Mouse (Mus musculus): ENCODE results near the gene Krt8. TPM values are rescaled to one million over a fixed set of nuclear protein-coding genes. Genes with fewer than 3 reads are reported as not detected.
A peak's percentile ranks its signal among the peaks of the same experiment; 100 is the strongest.

Gene Krt8
- total RNA-seq, 2 experiments from 2014 or later = 0.12 TPM

DNA sequence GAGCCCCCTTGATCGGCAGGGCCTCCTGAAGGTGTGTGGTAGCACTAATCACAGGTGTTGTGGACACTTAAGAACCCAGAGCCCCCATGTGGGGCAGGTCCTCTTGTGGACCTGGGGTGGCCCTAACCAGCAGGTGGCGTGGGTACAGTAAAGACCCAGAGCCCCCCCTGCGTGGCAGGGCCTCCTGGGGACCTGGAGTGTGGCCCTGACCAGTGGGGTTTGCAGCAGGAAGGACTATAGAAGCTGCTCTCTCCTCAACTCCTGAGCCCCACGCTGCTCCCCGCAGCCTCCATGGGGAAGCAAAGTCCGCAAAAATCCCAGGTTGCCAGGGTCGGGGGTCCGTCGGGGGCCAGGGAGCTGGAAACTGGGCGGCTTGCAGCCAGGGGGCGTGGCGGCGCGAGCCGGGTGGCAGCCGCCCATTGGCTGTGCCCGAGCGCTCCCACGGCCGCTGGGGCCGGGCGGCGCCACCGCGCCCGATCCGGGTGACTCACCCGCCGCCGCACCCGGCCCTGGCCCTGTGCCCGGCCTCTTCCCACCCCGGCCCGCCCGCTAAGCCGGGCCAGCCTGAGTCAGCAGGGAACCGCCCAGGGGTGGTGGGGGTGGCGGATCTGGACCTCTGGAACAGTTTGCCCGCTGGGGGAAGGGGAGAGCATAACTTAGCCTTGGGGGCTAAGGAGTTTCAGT is 27.1 kb downstream of the Krt8 start:
- ATAC-seq (replicated peaks; ENCODE audit: poor library complexity) = peak; percentile 59

DNA sequence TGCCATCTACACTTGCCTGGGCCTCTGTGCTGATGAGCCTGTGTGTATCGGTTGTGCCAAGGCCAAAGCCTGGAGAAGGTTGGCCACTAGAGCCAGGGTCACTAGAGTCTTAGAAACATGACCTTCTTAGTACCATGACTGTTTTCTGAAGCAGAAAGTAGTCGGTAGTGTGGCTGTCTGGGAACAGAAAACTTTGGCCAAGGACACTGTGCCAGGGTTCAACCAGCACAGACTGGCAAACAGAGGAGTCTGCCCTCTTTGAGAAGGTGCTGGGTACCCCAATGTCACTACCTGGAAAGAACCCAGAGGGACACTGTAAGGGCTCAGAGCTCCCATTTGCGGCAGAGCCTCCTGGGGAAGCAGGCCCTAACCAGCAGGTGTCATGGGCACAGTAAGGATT is 27.6 kb downstream of the Krt8 start:
- ATAC-seq (replicated peaks; ENCODE audit: poor library complexity) = no peak

GRCm38 (mm10) chr15:101976023-101976422 is 28.3 kb downstream of the Krt8 start:
- peak; percentile 26 for ATAC-seq (replicated peaks; ENCODE audit: poor library complexity)

DNA sequence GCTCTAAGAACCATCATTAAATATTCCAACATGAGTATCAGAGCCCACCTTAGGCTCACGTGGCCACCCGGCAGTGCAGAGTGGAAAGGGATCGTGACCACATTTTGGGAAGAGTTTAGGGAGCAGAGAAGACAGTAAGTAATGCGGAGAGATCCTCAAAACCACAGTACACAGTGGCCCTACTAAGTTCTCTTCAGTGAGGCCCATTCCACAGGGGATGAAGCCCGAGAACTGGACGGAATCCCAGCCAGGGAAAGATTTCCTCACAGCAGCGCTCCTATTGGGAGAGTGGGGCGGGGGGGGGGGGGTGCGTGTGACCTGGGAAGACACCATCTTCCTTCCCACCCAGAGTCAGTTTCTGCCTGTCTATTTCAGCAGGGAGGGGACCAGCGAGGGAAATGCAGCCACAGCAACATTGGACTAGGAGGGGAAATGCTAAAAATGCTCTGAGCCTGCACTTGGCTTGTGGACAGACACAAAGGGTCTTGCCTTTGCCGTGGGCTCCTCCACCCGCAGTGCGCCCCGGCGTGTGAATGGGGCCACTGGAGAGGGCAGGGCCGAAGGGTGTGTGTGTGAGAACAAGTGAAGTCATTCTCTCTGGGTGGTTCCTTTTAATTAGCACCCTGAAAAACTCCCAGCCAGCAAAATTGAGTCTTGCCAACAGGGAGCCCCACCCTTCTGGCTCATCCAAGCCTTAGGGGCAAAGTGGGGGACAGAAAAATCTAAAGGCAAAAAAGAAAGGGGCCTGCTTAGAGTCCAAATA is 30.0 kb downstream of the Krt8 start:
- ATAC-seq (replicated peaks; ENCODE audit: poor library complexity) = no peak

DNA sequence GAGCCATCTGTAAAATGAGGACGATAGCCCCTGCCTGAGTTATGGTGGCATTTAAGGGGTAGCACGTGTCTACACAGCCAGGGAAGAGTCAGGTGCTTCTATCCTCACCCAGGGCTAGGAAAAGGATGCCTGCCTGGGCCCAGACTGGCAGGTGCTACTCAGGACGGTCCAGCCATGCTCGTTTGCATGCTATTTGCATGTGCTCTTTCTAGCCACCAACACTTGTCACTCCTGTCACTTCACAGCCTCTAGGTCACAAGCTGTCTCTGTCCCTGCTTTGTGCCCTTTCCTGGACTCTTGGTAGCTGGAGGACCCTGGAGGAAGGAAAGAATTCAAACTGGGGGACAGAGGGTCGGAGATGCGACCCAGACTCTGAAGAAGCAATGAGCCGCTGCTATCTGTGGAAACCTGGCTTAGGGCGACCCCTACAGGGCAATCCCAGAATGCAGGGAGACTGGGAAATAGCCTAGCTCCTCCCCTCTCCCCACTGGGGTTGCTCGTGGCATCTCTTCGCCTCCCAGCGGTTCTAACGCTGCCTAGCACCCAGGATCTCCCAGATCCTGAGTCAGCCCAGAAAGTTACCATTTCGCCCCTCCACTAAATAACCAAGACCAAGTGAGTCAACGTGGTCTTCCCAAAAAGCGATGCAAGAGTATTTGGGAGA is 30.7 kb downstream of the Krt8 start:
- peak; percentile 81 for ATAC-seq (replicated peaks; ENCODE audit: poor library complexity)

GRCm38 (mm10) chr15:101970536-101970935 is 33.7 kb downstream of the Krt8 start:
- ATAC-seq (replicated peaks; ENCODE audit: poor library complexity) = no peak

GRCm38 (mm10) chr15:101966808-101967207 is 37.5 kb downstream of the Krt8 start:
- no peak for ATAC-seq (replicated peaks; ENCODE audit: poor library complexity)

DNA sequence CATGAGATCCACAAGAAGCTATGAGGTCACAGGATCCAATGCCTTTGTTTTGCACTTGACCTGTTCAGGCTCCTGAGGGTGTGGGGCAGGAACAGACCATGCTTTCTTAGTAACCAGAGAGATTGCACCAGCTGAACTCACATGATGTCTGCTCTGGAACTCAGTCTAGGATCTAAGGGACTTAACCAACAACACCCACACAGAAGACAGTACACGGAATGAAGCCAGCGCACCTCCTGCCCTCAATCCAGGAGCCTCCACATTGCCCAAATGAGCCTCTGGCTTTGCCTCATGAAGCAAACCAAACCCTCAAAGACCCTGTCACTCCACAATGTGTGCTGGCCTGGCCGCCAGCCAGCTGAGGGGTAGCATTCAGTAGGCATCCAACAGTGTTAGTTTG is 45.4 kb downstream of the Krt8 start:
- no peak for ATAC-seq (replicated peaks; ENCODE audit: poor library complexity)

DNA sequence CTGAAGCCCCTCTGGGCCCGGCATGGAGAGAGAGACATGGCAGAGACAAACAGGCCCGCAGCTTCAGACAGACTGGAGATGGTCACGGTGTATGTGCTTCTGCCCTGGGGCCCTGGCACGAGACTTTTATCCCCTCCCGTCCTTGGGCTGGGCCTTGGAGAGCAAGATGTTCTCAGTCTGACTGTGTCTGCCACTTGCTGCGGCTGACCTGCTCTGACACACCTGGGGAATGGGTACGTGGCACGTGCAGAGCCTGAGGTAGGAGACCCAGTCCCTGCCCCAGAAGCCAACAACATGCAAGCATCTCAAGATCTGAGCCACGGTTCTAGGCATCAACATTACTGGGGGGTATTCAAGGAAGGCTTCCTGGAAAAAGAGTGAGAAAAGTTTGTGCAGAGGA is 50.1 kb downstream of the Krt8 start, which contains the start of gene Krt78:
Gene Krt78, minus strand, starts transcription at position 101 of the 400 bp plus-strand sequence.
- no peak for ATAC-seq (replicated peaks; ENCODE audit: poor library complexity)

- no peak for ATAC-seq (replicated peaks; ENCODE audit: poor library complexity)
Measured at GRCm38 (mm10) chr15:101952733-101953474, 51.4 kb downstream of the Krt8 start.

Other genes starting within 250 kb of the Krt8 start
- gene Krt72, start 218.0 kb downstream of the Krt8 start, total RNA-seq (2015) = not detected in 2 replicates
- not detected in 2 replicates for gene Krt72, start 218.0 kb downstream of the Krt8 start, total RNA-seq (2017)
- not detected in 2 replicates for gene Krt73, start 202.1 kb downstream of the Krt8 start, total RNA-seq (2015)
- gene Krt73, start 202.1 kb downstream of the Krt8 start, total RNA-seq (2017) = not detected in 2 replicates
- gene Krt2, start 186.3 kb downstream of the Krt8 start, total RNA-seq (2015) = not detected in 2 replicates
- not detected in 2 replicates for gene Krt2, start 186.3 kb downstream of the Krt8 start, total RNA-seq (2017)
- gene Krt1, start 153.7 kb downstream of the Krt8 start, total RNA-seq (2015) = not detected in 2 replicates
- gene Krt1, start 153.7 kb downstream of the Krt8 start, total RNA-seq (2017) = not detected in 2 replicates
- not detected in 2 replicates for gene Krt77, start 134.8 kb downstream of the Krt8 start, total RNA-seq (2015)
- gene Krt77, start 134.8 kb downstream of the Krt8 start, total RNA-seq (2017) = not detected in 2 replicates
- gene Krt76, start 111.6 kb downstream of the Krt8 start, total RNA-seq (2015) = not detected in 2 replicates
- gene Krt76, start 111.6 kb downstream of the Krt8 start, total RNA-seq (2017) = not detected in 2 replicates
- gene Krt4, start 79.7 kb downstream of the Krt8 start, total RNA-seq (2015) = 0.52 TPM in 1 of 2 replicates, not detected in the other
- not detected in 2 replicates for gene Krt4, start 79.7 kb downstream of the Krt8 start, total RNA-seq (2017)
- gene Krt79, start 64.2 kb downstream of the Krt8 start, total RNA-seq (2015) = not detected in 2 replicates
- gene Krt79, start 64.2 kb downstream of the Krt8 start, total RNA-seq (2017) = not detected in 2 replicates
- gene Krt78, start 50.2 kb downstream of the Krt8 start, total RNA-seq (2015) = not detected in 2 replicates
- not detected in 2 replicates for gene Krt78, start 50.2 kb downstream of the Krt8 start, total RNA-seq (2017)
- gene Krt18, start 23.7 kb upstream of the Krt8 start, total RNA-seq (2015) = 7.9 and 11.8 TPM in 2 replicates
- 12.0 and 14.6 TPM in 2 replicates for gene Krt18, start 23.7 kb upstream of the Krt8 start, total RNA-seq (2017)
- 163 and 180 TPM in 2 replicates for gene Eif4b, start 69.3 kb upstream of the Krt8 start, total RNA-seq (2015)
- gene Eif4b, start 69.3 kb upstream of the Krt8 start, total RNA-seq (2017) = 394 and 459 TPM in 2 replicates
- gene Tns2, start 95.9 kb upstream of the Krt8 start, total RNA-seq (2015) = not detected in 2 replicates
- gene Tns2, start 95.9 kb upstream of the Krt8 start, total RNA-seq (2017) = not detected in 2 replicates
- 2.9 and 3.2 TPM in 2 replicates for gene Spryd3, start 131.8 kb upstream of the Krt8 start, total RNA-seq (2015)
- gene Spryd3, start 131.8 kb upstream of the Krt8 start, total RNA-seq (2017) = 11.5 and 17.9 TPM in 2 replicates
- not detected in 2 replicates for gene Igfbp6, start 139.9 kb upstream of the Krt8 start, total RNA-seq (2015)
- gene Igfbp6, start 139.9 kb upstream of the Krt8 start, total RNA-seq (2017) = not detected in 2 replicates
- gene Soat2, start 146.0 kb upstream of the Krt8 start, total RNA-seq (2015) = 0.73 and 1.9 TPM in 2 replicates
- 1.2 and 3.3 TPM in 2 replicates for gene Soat2, start 146.0 kb upstream of the Krt8 start, total RNA-seq (2017)
- 19.7 and 28.7 TPM in 2 replicates for gene Zfp740, start 198.8 kb upstream of the Krt8 start, total RNA-seq (2015)
- gene Zfp740, start 198.8 kb upstream of the Krt8 start, total RNA-seq (2017) = 28.3 and 29.5 TPM in 2 replicates
- gene Csad, start 200.2 kb upstream of the Krt8 start, total RNA-seq (2015) = 6.3 and 10.2 TPM in 2 replicates
- gene Csad, start 200.2 kb upstream of the Krt8 start, total RNA-seq (2017) = 6.4 and 8.1 TPM in 2 replicates
- gene Itgb7, start 227.5 kb upstream of the Krt8 start, total RNA-seq (2015) = 26.6 and 29.2 TPM in 2 replicates
- gene Itgb7, start 227.5 kb upstream of the Krt8 start, total RNA-seq (2017) = 36.7 and 44.6 TPM in 2 replicates

Data from megakaryocyte progenitor cell, adult 5-6 weeks (primary cell).